Mouse (Mus musculus) G1E (cell line): ENCODE results near the gene Larp4.

Experiments used
- CTCF ChIP-seq: IDR thresholded peaks from 2 replicates; pipeline ENCODE4 v1.5.1; 2012; ENCODE audit warnings: low read depth, low read length, inconsistent platforms, mixed read lengths
- GATA1 ChIP-seq: IDR thresholded peaks from 2 replicates; pipeline ENCODE4 v1.6.1; 2012; ENCODE audit warnings: borderline replicate concordance, low read length, inconsistent platforms, mixed read lengths
- GATA2 ChIP-seq: IDR thresholded peaks from 2 replicates; pipeline ENCODE4 v1.6.1; 2012; ENCODE audit warnings: low read depth, low read length, inconsistent platforms, borderline replicate concordance

- TF ChIP-seq CTCF (no peak), GATA2 (no peak), GATA1 (no peak)
These were observed 29.4 kb upstream of the Larp4 start for GRCm38 (mm10) chr15:99940426-99940825.
